Mouse (Mus musculus) thymus, adult 2 months (tissue): ENCODE data around the gene Ddah1. TPM values are rescaled to one million over a fixed set of nuclear protein-coding genes. Genes with fewer than 3 reads are reported as not detected.

Source experiments
- DNase-seq: peaks from one replicate; pipeline ENCODE4 v3.0.0; 2021
- H3K27ac ChIP-seq: fragments of 200-500 bp; 2 replicates; pipeline ENCODE4 v1.5.1; 2012; ENCODE audit warnings: low read length, control low read depth; ENCODE audit not compliant: control insufficient read depth, insufficient read depth
- H3K27me3 ChIP-seq: fragments of 200-500 bp; 2 replicates; pipeline ENCODE4 v1.6.1; 2012; ENCODE audit warnings: mild to moderate bottlenecking, low read length, moderate library complexity, mixed read lengths; ENCODE audit not compliant: control insufficient read depth, insufficient read depth
- H3K36me3 ChIP-seq: fragments of 200-500 bp; 2 replicates; pipeline ENCODE4 v1.6.1; 2012; ENCODE audit warnings: mild to moderate bottlenecking, low read length, moderate library complexity; ENCODE audit not compliant: control insufficient read depth, insufficient read depth
- H3K4me1 ChIP-seq: fragments of 200-500 bp; replicated peaks from 2 replicates; pipeline ENCODE4 v1.6.1; 2012; ENCODE audit warnings: low read length; ENCODE audit not compliant: control insufficient read depth, insufficient read depth
- H3K4me3 ChIP-seq: fragments of 200-500 bp; 2 replicates; pipeline ENCODE4 v1.5.1; 2012; ENCODE audit warnings: mild to moderate bottlenecking, low read length, control low read depth, moderate library complexity; ENCODE audit not compliant: control insufficient read depth, insufficient read depth
- CTCF ChIP-seq: fragments of 200-500 bp; IDR thresholded peaks from 2 replicates; pipeline ENCODE4 v1.5.1; 2012; ENCODE audit warnings: mild to moderate bottlenecking, control low read depth, low read length, moderate library complexity, borderline replicate concordance; ENCODE audit not compliant: control insufficient read depth, poor library complexity, insufficient read depth; ENCODE audit errors: extremely low read depth
- POLR2A ChIP-seq: fragments of 200-500 bp; IDR thresholded peaks from 2 replicates; pipeline ENCODE4 v1.6.1; 2012; ENCODE audit warnings: mild to moderate bottlenecking, low read length, control low read depth, moderate library complexity; ENCODE audit not compliant: control insufficient read depth, poor library complexity, insufficient read depth; ENCODE audit errors: extremely low read depth
- WGBS: fragments of 180-500 bp; shearing (Covaris S2); methylation state at CpG from one replicate; pipeline ENCODE4 v1.1.7; 2018; 5-methylcytosine and 5-hydroxymethylcytosine counted together
- polyA plus RNA-seq: library from polyadenylated mRNA; depleted of rRNA; stranded (reverse); fragments of >200 nt; gene quantifications from 2 replicates; pipeline ENCODE4 v1.2.3, GENCODE M21; 2012

Ddah1 gene
- polyA plus RNA-seq, 1 experiment: 2.9 TPM

DNA sequence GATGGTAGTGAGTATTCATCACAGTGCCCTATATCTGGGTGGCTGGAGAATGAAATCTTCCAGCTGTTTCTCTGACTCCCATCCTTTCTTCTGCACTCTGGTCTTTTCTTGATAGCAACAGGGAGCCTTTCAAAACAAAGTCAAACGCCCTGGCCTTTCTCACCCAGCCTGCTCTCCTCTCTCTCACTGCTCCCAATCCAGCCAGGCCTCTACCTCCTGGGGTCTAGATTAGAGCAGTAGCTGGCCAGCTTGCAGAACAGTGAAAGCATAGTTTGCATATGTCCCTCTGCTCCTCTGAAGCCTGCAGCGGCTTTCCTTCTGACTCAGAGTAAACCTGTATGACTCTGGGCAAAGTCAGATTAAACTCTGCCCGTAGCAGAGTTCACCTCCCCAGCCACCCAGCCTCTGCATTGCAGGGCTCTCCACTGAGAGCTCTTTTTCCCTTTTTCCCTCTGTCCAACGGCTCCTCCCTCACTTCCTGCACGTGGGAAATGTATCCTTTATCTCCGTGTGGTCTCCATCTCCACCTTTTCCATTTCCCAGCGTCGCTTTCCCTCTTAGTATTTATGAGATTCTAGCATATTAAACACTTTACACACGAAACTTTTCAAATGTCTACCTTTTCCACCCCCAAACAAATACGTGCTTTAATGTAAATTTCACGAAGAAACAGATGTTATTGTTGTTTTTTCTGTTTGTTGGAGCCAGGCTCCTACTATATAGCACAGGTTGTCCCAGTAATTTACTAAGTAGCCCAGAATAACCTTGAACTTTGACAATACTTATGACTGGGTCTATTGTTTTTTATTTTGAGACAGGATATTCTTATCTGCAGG, 163.8 kb downstream of the Ddah1 start, which contains the start of gene Bcl10:
Gene Bcl10 (plus strand): TSS at position 786 of the 836 bp plus-strand sequence.
- Histone ChIP-seq H3K36me3 (no peaks in the 10 kb centered on the region), H3K27ac (peak within 1 kb of the TSS; percentile 48), H3K4me1 (peaks cover 6% of the 10 kb centered on the region), H3K4me3 (peak within 1 kb of the TSS; percentile 21; the same call in 1 of the 2 replicates), H3K27me3 (no peaks in the 10 kb centered on the region)
- TF ChIP-seq POLR2A: no peak
- TF ChIP-seq CTCF: no peak
- no peak for DNase-seq
- WGBS: 86% methylated on average over 11 of the region's 11 CpGs

- DNase-seq: no peak
- no peaks in the 10 kb centered on the region for H3K27me3 ChIP-seq
- H3K27ac ChIP-seq: no peak overlapping the region
- no peaks in the 10 kb centered on the region for H3K36me3 ChIP-seq
- peaks cover 2% of the 10 kb centered on the region for H3K4me1 ChIP-seq
- TF ChIP-seq CTCF: no peak
- TF ChIP-seq POLR2A: no peak
- 77% methylated on average over 3 of the region's 3 CpGs for WGBS
- H3K4me3 ChIP-seq: no peak overlapping the region
Observed at GRCm38 (mm10) chr3:145922971-145923370, 164.5 kb downstream of the Ddah1 start.

DNA sequence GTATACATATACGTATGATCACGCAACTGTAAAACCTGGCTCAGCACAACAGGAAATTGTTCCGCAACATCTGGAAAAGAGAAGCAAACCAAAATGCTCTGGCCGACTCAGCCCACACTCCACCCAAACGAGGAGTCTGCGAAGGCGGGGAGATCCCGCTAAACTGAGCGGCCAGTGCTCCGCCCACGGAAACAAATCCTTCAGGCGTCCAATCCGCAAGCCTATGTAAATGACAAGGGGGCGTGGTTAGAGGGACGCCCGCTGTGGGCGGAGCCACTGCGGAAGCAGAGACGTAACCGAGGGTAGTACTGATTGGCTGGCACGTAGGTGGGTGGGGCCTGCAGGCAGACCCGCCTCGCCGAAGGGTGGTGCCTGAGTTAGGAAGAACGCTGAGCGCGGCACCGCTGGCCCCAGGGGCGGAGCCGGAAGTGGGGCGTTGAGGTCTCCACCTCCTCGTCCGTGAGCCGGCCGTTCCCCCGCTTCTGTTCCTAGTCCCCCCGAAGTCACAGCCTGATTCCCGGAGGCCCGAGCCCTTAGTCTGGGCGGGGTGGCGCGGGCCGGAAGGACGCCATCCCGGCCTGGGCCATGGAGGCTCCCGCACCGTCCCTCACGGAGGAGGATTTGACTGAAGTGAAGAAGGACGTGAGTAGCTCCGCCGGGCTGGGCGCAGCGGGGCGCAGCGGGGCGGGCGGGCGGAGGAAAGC, 165.6 kb downstream of the Ddah1 start:
- Histone ChIP-seq H3K27ac (peak overlapping the region; percentile 64), H3K4me3 (peak overlapping the region; percentile 78), H3K4me1 (peaks cover 2% of the 10 kb centered on the region), H3K36me3 (0 out of 2 replicates have a peak, but pooled peaks cover under 1% of the 10 kb centered on the region), H3K27me3 (no peaks in the 10 kb centered on the region)
- WGBS: under 1% methylated on average over 58 of the region's 58 CpGs
- DNase-seq: peak; percentile 99
- TF ChIP-seq CTCF: peak; percentile 53; the same call in 1 of the 2 replicates
- peak; percentile 77; the same call in 1 of the 2 replicates for TF ChIP-seq POLR2A

DNA sequence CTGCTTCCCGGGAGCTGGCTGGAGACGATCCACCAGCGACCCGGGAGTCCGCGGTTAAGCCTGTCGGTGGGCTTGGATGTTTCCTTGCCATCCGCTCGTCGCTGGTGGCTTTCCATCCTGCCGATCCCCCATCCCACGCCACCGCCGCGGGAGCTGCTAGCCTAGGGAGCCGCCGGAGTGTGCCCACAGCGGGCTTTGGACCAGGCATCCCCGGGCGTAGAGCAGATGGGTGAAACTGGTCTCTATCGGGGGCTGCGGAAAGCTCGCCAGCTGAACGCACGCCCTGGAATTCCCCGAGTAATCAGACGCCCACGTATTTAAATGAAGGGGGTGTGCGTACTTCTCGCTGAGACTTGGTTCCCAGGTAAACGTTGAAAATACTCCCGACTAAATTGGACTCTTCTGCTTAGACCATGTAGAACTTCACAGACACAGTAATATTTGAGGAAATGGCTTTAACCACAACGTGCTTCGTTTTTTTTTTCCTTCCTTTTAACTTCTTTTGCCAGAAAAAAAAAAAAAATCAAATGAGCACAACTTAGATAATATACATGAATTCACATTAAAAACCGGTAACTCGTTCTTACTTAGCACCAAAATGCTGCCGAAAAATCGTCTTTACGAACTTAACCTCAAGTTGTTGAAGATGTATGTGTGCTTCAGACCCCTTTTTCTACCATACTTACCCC, 166.3 kb downstream of the Ddah1 start:
- Histone ChIP-seq H3K27me3 (no peaks in the 10 kb centered on the region), H3K4me3 (peak overlapping the region; percentile 78), H3K36me3 (peaks cover 4% of the 10 kb centered on the region; the same call in 1 of the 2 replicates), H3K4me1 (peaks cover 2% of the 10 kb centered on the region), H3K27ac (peak overlapping the region; percentile 64)
- under 1% methylated on average over 39 of the region's 39 CpGs for WGBS
- TF ChIP-seq POLR2A (no peak), CTCF (no peak)
- peak; percentile 61 for DNase-seq

DNA sequence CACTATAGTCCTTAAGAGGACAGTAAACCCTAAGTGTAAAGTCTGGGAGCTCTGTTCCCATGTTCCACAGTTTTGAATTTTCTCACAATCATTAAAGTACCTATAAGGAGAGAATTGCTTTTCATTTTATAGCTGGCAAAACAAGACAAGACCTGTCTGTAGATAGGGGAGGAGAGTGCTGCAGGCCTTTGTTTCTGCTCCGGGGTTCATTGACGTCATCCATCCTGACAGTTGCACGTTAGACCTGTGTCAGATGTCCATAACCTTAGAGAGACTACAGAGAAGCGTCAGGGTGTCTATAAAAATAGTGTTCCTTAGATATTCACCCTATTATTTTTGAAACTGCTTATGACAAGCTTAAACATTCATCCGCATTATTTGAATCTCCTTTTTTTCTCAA, 167.0 kb downstream of the Ddah1 start:
- Histone ChIP-seq H3K4me1 (peaks cover 2% of the 10 kb centered on the region), H3K36me3 (peaks cover 8% of the 10 kb centered on the region), H3K4me3 (no peak overlapping the region), H3K27me3 (no peaks in the 10 kb centered on the region), H3K27ac (no peak overlapping the region)
- TF ChIP-seq POLR2A: no peak
- no peak for TF ChIP-seq CTCF
- no peak for DNase-seq
- 52% methylated on average over 5 of the region's 5 CpGs for WGBS
